Mouse (Mus musculus): ENCODE data around the gene Tmem39b. TPM values are rescaled to one million over a fixed set of nuclear protein-coding genes. Genes with fewer than 3 reads are reported as not detected.

Gene Tmem39b
- polyA plus RNA-seq (2014; fragmentation: Nextera tagmentation; extraction: Ambion mirVana) = 24.1 and 24.7 TPM in 2 replicates

DNA sequence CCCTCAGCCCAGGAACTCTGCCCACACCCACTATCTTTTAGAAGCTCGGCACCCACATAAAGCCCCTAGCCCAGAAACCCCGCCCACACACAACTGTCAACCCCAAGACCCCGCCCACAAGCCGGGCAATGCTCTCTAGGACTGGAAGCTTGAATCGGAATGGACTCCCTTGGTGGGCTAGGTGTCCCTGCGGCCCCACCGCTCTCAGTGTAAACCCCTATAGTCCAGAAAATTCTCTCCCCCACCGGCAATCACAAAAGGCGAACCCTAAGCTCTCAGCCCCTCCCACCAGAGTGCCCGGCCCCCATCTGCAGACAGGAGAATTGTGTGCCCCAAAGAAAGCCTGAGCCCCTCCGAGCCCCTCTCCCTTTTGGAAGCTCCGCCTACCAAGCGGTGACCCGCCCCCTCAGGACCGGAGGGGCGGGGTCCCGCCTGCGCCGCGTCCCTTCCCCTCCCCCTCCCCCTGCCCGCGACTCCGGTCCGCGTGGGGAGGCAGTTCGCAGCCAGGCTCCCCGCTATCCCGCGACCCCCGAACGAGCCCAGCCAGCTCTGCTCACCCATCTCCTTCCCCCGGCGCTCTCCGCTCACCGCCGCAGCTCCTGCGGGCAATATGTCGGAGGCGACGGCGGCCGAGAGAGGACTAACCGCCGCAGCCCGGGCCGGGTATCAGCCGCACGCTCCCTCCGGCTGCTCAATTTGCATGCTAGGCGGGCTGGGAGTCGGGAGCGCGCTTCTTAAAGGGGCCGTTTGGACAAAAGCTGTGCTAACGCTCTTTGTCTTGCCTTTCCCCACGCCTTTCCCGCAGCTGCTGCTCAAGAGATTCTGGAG, at the start of gene Tmem39b:
Gene Tmem39b (minus strand): TSS at position 681 of the 828 bp plus-strand sequence.
- peaks cover 11% of the 10 kb centered on the region for H3K4me1 ChIP-seq (replicated peaks; ENCODE audit: control insufficient read depth, insufficient read depth, low read length)
- H3K4me3 ChIP-seq (ENCODE audit: low read depth, low read length) = peak within 1 kb of the TSS; percentile 83
- ATAC-seq (replicated peaks; ENCODE audit: low FRiP score) (peak; percentile 88), DNase-seq (ENCODE audit: low spot score) (peak; percentile 94)
- H3K27ac ChIP-seq (ENCODE audit: low read depth, low read length) = peak within 1 kb of the TSS; percentile 78
- H3K36me3 ChIP-seq (ENCODE audit: control insufficient read depth, insufficient read depth, low read length) = peaks cover 21% of the 10 kb centered on the region
- under 1% methylated on average over 57 of the region's 57 CpGs for WGBS
- H3K9me3 ChIP-seq (ENCODE audit: control insufficient read depth, low read length) = no peaks in the 10 kb centered on the region
- H3K9ac ChIP-seq (ENCODE audit: low read depth, low read length) = peak within 1 kb of the TSS; percentile 81
- no peaks in the 10 kb centered on the region for H3K27me3 ChIP-seq (replicated peaks; ENCODE audit: control insufficient read depth, insufficient read depth, low read length)
- peak within 1 kb of the TSS; percentile 84 for H3K4me2 ChIP-seq

DNA sequence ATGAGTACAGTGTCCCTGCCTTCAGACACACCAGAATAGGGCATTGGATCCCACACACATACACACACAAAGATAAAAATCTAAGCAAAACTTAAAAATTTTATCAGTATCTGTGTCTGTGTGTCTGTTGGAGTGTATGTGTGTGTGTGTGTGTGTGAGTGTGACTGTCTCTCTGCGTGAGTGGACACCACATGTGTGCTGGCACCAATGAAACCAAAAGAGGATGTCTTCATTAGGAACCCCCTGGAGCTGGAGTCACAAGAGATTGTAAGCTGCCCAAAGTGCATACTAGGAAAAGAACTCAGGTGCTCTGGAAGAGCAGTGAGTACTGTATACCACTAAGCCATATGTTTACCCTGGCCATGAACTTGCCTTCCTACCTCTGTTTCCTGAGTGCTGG, 49.5 kb upstream of the Tmem39b start:
- no peak for ATAC-seq (replicated peaks; ENCODE audit: low FRiP score)
- Histone ChIP-seq H3K4me3 (ENCODE audit: low read depth, low read length) (no peak overlapping the region), H3K36me3 (ENCODE audit: control insufficient read depth, insufficient read depth, low read length) (no peaks in the 10 kb centered on the region), H3K27ac (ENCODE audit: low read depth, low read length) (no peak overlapping the region), H3K4me2 (no peak overlapping the region), H3K4me1 (replicated peaks; ENCODE audit: control insufficient read depth, insufficient read depth, low read length) (peaks cover 6% of the 10 kb centered on the region; the same call in 1 of the 2 replicates), H3K9ac (ENCODE audit: low read depth, low read length) (no peak overlapping the region), H3K9me3 (ENCODE audit: control insufficient read depth, low read length) (no peaks in the 10 kb centered on the region), H3K27me3 (replicated peaks; ENCODE audit: control insufficient read depth, insufficient read depth, low read length) (no peaks in the 10 kb centered on the region)
- 88% methylated on average over 1 of the region's 1 CpGs for WGBS
- no peak for DNase-seq (ENCODE audit: low spot score)

DNA sequence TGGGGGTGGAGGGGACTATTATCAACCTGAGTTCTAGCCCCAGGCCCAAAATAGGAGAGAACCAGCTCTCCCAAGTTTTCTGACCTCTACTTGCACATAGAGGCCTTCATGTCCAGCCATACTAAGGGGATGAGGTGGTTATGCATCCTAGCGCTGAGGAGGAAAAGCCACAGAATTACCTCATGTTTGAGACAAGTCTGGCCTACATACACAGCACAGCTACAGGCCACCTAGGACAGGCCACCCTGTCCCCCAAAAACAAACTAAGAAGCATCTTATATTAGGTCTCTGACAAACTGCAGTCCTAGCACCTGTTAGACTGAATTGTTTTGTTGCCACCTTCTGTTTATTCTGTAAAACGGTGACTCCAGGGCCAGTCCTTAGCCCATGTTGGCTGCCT, 46.9 kb upstream of the Tmem39b start:
- peak overlapping the region; percentile 82 for H3K4me2 ChIP-seq
- no peaks in the 10 kb centered on the region for H3K27me3 ChIP-seq (replicated peaks; ENCODE audit: control insufficient read depth, insufficient read depth, low read length)
- peak overlapping the region; percentile 96 for H3K27ac ChIP-seq (ENCODE audit: low read depth, low read length)
- H3K9me3 ChIP-seq (ENCODE audit: control insufficient read depth, low read length) = no peaks in the 10 kb centered on the region
- peak overlapping the region; percentile 100 for H3K4me3 ChIP-seq (ENCODE audit: low read depth, low read length)
- 47% methylated on average over 2 of the region's 2 CpGs for WGBS
- no peaks in the 10 kb centered on the region for H3K36me3 ChIP-seq (ENCODE audit: control insufficient read depth, insufficient read depth, low read length)
- ATAC-seq (replicated peaks; ENCODE audit: low FRiP score) (no peak), DNase-seq (ENCODE audit: low spot score) (no peak)
- H3K4me1 ChIP-seq (replicated peaks; ENCODE audit: control insufficient read depth, insufficient read depth, low read length) = peaks cover 13% of the 10 kb centered on the region
- no peak overlapping the region for H3K9ac ChIP-seq (ENCODE audit: low read depth, low read length)

DNA sequence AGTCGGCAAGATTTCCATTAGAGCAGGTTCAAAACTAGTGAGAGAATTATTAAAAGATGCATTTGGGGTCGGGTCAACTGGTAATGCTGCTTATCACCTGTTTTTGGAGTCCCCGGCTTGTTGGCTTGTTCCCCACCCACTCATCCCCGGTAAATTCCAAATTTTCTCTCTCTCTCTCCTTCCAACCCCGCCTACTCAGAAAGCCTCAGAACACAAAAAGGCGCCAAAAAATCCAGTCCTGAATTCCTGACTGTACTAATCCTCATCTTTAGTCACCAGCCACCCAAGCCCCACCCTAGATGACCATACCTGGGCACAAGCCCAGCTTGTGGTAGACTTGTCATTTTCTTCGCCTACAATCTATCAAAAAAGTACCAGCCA, 46.4 kb upstream of the Tmem39b start:
- 8% methylated on average over 7 of the region's 7 CpGs for WGBS
- Histone ChIP-seq H3K9ac (ENCODE audit: low read depth, low read length) (peak overlapping the region; percentile 98), H3K4me1 (replicated peaks; ENCODE audit: control insufficient read depth, insufficient read depth, low read length) (peaks cover 13% of the 10 kb centered on the region), H3K4me2 (peak overlapping the region; percentile 82), H3K27ac (ENCODE audit: low read depth, low read length) (peak overlapping the region; percentile 96), H3K27me3 (replicated peaks; ENCODE audit: control insufficient read depth, insufficient read depth, low read length) (no peaks in the 10 kb centered on the region), H3K36me3 (ENCODE audit: control insufficient read depth, insufficient read depth, low read length) (no peaks in the 10 kb centered on the region), H3K4me3 (ENCODE audit: low read depth, low read length) (peak overlapping the region; percentile 100), H3K9me3 (ENCODE audit: control insufficient read depth, low read length) (no peaks in the 10 kb centered on the region)
- DNase-seq (ENCODE audit: low spot score) = no peak
- no peak for ATAC-seq (replicated peaks; ENCODE audit: low FRiP score)

DNA sequence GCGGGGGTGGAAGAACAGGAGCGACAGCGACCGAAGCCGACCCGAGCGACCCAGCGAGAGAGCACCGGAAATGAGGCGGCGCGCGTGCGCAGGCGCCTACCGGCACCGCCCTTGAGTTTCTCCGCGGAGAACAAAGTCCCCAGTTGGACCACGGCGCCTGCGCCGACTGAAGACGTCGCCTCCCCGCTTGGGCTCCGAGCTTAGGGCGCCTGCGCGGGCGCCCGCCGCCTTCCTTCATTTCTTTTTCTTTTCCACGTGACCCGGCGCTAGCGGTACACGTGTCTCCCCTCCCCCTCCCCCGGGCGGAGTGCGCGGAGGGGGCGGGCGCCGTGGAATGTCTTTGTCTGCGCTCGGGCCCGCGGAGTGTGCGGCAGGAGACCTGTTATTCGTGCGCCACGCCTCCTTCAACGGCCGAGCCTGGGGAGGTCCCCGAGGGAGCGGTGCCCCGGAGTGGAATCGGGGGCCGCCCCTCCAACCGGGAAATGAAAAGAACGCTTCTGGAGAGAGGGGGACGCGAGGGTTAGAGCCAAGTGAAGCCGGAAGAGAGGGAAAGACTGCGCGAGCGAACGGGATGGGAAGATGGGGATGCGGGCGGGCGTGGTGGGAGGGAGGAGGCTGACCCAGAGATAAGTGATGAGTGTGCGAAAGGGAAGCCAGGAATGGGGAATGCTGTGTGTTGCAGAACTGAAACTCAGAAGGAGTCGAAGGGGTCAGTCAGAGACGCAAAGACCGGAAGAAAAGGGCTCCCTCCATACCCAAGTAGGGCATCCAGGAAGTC, 45.8 kb upstream of the Tmem39b start, which contains the start of gene Khdrbs1:
Gene Khdrbs1 (minus strand): TSS at position 72 of the 778 bp plus-strand sequence.
- H3K27me3 ChIP-seq (replicated peaks; ENCODE audit: control insufficient read depth, insufficient read depth, low read length) = no peaks in the 10 kb centered on the region
- H3K4me1 ChIP-seq (replicated peaks; ENCODE audit: control insufficient read depth, insufficient read depth, low read length) = peaks cover 13% of the 10 kb centered on the region
- DNase-seq (ENCODE audit: low spot score) (peak; percentile 97), ATAC-seq (replicated peaks; ENCODE audit: low FRiP score) (peak; percentile 92)
- no peaks in the 10 kb centered on the region for H3K36me3 ChIP-seq (ENCODE audit: control insufficient read depth, insufficient read depth, low read length)
- peak within 1 kb of the TSS; percentile 100 for H3K4me3 ChIP-seq (ENCODE audit: low read depth, low read length)
- H3K27ac ChIP-seq (ENCODE audit: low read depth, low read length) = peak within 1 kb of the TSS; percentile 96
- H3K4me2 ChIP-seq = peak within 1 kb of the TSS; percentile 89
- under 1% methylated on average over 76 of the region's 76 CpGs for WGBS
- H3K9ac ChIP-seq (ENCODE audit: low read depth, low read length) = peak within 1 kb of the TSS; percentile 98
- H3K9me3 ChIP-seq (ENCODE audit: control insufficient read depth, low read length) = no peaks in the 10 kb centered on the region

DNA sequence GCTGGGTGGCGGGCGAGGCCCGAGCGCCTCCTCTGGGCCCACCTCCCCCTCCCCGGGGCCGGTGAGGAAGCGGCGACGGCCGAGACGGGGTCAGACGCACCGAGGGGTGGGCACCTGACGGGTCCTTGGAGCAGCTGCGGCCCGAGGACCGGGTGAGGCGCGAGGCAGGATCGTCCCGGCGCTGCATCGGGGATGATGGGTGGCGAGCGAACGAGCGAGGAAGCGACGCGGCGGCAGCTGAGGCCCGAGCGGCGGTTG, 45.3 kb upstream of the Tmem39b start:
- DNase-seq (ENCODE audit: low spot score) (no peak), ATAC-seq (replicated peaks; ENCODE audit: low FRiP score) (peak; percentile 46)
- WGBS = under 1% methylated on average over 34 of the region's 34 CpGs
- Histone ChIP-seq H3K4me1 (replicated peaks; ENCODE audit: control insufficient read depth, insufficient read depth, low read length) (peaks cover 13% of the 10 kb centered on the region), H3K9ac (ENCODE audit: low read depth, low read length) (peak overlapping the region; percentile 98), H3K27ac (ENCODE audit: low read depth, low read length) (peak overlapping the region; percentile 96), H3K9me3 (ENCODE audit: control insufficient read depth, low read length) (no peaks in the 10 kb centered on the region), H3K27me3 (replicated peaks; ENCODE audit: control insufficient read depth, insufficient read depth, low read length) (no peaks in the 10 kb centered on the region), H3K4me2 (peak overlapping the region; percentile 89), H3K4me3 (ENCODE audit: low read depth, low read length) (peak overlapping the region; percentile 100), H3K36me3 (ENCODE audit: control insufficient read depth, insufficient read depth, low read length) (no peaks in the 10 kb centered on the region)

DNA sequence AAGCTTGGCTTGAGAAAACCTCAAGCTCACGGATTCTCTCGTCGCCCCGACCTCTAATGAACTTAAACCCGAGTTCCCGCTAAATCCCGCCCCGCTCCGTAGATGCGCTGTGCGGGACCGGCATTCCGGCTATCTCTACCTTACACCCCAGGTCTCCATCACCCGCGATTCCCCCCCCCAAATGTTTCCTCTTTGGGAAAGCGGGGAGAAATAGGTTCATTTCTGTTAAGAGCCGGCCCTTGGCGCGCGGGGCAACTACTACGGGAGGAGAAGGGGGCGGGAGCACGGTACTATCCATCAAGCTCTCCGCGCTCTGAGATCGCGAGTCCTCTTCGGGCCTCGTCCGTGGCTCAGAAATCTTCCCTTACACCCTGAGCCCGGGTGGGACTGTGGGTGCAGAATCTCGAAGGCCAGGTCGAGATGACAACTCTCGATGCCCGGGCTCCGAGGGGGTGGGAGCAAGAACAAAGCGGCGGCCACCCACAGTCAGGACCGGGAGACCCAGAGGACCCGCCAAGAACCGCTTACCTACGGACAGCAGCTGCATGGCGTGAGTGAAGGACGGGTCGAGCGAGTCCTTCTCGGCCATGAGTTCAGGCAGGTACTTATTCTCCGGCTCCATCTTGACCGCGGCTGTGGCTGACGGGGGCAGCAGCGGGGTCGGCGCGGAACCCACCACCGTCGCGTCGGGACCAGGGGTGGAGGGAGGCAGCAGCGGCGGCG, 44.8 kb upstream of the Tmem39b start:
- WGBS = under 1% methylated on average over 62 of the region's 62 CpGs
- no peaks in the 10 kb centered on the region for H3K27me3 ChIP-seq (replicated peaks; ENCODE audit: control insufficient read depth, insufficient read depth, low read length)
- peak; percentile 74 for DNase-seq (ENCODE audit: low spot score)
- H3K27ac ChIP-seq (ENCODE audit: low read depth, low read length) = peak overlapping the region; percentile 96
- H3K9me3 ChIP-seq (ENCODE audit: control insufficient read depth, low read length) = no peaks in the 10 kb centered on the region
- H3K4me3 ChIP-seq (ENCODE audit: low read depth, low read length) = peak overlapping the region; percentile 100
- no peaks in the 10 kb centered on the region for H3K36me3 ChIP-seq (ENCODE audit: control insufficient read depth, insufficient read depth, low read length)
- peaks cover 13% of the 10 kb centered on the region for H3K4me1 ChIP-seq (replicated peaks; ENCODE audit: control insufficient read depth, insufficient read depth, low read length)
- peak overlapping the region; percentile 89 for H3K4me2 ChIP-seq
- H3K9ac ChIP-seq (ENCODE audit: low read depth, low read length) = peak overlapping the region; percentile 98
- peak; percentile 2; the same call in 1 of the 2 replicates for ATAC-seq (replicated peaks; ENCODE audit: low FRiP score)

DNA sequence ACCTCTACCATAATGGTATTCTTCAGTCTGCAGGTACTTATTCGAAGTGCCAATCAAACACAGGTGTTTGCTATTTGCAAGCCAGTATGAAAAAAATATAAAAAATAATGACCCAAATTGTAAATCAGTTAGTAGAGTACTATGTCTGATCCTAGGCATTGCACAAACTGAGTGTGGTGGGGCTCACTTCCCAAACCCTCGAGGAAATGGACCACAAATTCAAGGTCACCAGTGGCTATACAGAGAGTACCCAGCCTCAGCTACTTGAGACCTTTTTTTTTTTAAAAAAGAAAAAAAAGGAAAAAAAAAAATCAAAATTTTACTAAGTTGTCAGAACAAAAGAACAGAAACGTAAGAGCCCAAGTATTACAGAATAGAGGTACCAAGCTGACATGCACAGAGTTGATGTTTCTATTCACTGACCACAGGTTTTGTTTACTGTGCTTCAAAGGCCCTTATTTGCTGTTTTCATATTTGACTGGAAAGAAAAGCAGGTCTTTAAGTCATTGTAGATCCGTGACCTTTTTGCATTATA, 42.5 kb upstream of the Tmem39b start:
- no peak overlapping the region for H3K4me3 ChIP-seq (ENCODE audit: low read depth, low read length)
- no peaks in the 10 kb centered on the region for H3K36me3 ChIP-seq (ENCODE audit: control insufficient read depth, insufficient read depth, low read length)
- H3K9ac ChIP-seq (ENCODE audit: low read depth, low read length) = no peak overlapping the region
- no peaks in the 10 kb centered on the region for H3K9me3 ChIP-seq (ENCODE audit: control insufficient read depth, low read length)
- no peak for DNase-seq (ENCODE audit: low spot score)
- WGBS = 80% methylated on average over 4 of the region's 4 CpGs
- H3K27ac ChIP-seq (ENCODE audit: low read depth, low read length) = no peak overlapping the region
- no peak overlapping the region; the same call in 1 of the 2 replicates for H3K4me2 ChIP-seq
- ATAC-seq (replicated peaks; ENCODE audit: low FRiP score) = no peak
- H3K27me3 ChIP-seq (replicated peaks; ENCODE audit: control insufficient read depth, insufficient read depth, low read length) = no peaks in the 10 kb centered on the region
- peaks cover 13% of the 10 kb centered on the region for H3K4me1 ChIP-seq (replicated peaks; ENCODE audit: control insufficient read depth, insufficient read depth, low read length)

Measured in liver, embryonic 11.5 days (tissue).